Mouse (Mus musculus): ENCODE measurements at regions not wholly inside any gene's neighbourhood (a gene's known extent, or its start where the extent isn't known, plus 50 kb on each side); places are given as distances from the start of the nearest gene placed in this dataset.

DNA sequence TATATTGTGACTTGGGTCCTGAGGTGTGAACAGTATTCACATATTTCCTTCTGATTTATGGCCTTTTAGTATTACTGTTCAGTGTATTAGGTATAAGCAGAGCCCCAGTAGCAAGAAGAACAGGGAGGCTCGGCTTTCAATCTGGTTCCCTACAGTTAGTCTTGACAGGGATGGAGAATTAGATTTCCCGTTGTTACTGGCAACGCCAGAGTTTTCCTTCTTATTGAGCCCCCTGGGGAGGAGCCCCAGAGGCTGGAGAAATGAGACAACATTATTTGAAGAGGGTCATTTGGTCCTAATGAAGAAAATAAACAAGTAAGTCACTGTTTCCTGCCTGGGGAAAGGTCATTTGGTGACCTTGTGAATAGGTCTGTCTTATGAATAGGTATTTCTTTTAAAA lies 285.1 kb upstream of the Pard3b start:
- no peak for ATAC-seq (ENCODE audit: low FRiP score, low read depth)
- H3K27ac ChIP-seq (replicated peaks) = no peak overlapping the region
- no peaks in the 10 kb centered on the region for H3K9me3 ChIP-seq
- WGBS = 14% methylated on average over 3 of the region's 3 CpGs
- H3K4me2 ChIP-seq (replicated peaks) = no peak overlapping the region
- H3K36me3 ChIP-seq = no peaks in the 10 kb centered on the region
- no peak overlapping the region for H3K4me3 ChIP-seq
- H3K9ac ChIP-seq (replicated peaks) = no peak overlapping the region
- H3K27me3 ChIP-seq = 0 out of 2 replicates have a peak, but pooled peaks cover 4% of the 10 kb centered on the region
- peaks cover 3% of the 10 kb centered on the region; the same call in 1 of the 2 replicates for H3K4me1 ChIP-seq

DNA sequence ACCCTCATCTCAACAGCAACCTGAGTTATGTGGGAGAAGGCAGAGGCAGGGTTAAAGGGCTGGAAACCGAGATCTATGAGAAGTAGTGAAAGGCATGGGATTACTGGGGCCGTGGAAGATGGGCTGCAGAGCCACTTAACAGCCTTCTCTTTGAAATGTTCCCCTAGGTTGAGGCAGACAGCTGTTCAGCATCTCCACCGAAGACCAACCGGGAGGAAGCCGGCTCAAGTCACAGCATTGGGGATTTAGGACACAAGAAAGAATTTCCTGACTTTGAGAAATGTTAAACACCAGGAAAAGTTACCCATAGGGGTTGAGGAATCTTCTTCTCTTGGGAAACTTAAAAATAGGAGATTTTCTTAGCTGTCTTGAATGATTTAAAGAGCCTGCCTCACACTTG lies 283.4 kb upstream of the Pard3b start:
- H3K4me3 ChIP-seq = no peak overlapping the region
- no peak for ATAC-seq (ENCODE audit: low FRiP score, low read depth)
- WGBS = 71% methylated on average over 5 of the region's 5 CpGs
- no peak overlapping the region for H3K9ac ChIP-seq (replicated peaks)
- H3K27me3 ChIP-seq = 0 out of 2 replicates have a peak, but pooled peaks cover 4% of the 10 kb centered on the region
- H3K27ac ChIP-seq (replicated peaks) = no peak overlapping the region
- H3K4me1 ChIP-seq = peaks cover 3% of the 10 kb centered on the region; the same call in 1 of the 2 replicates
- H3K9me3 ChIP-seq = no peaks in the 10 kb centered on the region
- H3K4me2 ChIP-seq (replicated peaks) = no peak overlapping the region
- H3K36me3 ChIP-seq = no peaks in the 10 kb centered on the region

DNA sequence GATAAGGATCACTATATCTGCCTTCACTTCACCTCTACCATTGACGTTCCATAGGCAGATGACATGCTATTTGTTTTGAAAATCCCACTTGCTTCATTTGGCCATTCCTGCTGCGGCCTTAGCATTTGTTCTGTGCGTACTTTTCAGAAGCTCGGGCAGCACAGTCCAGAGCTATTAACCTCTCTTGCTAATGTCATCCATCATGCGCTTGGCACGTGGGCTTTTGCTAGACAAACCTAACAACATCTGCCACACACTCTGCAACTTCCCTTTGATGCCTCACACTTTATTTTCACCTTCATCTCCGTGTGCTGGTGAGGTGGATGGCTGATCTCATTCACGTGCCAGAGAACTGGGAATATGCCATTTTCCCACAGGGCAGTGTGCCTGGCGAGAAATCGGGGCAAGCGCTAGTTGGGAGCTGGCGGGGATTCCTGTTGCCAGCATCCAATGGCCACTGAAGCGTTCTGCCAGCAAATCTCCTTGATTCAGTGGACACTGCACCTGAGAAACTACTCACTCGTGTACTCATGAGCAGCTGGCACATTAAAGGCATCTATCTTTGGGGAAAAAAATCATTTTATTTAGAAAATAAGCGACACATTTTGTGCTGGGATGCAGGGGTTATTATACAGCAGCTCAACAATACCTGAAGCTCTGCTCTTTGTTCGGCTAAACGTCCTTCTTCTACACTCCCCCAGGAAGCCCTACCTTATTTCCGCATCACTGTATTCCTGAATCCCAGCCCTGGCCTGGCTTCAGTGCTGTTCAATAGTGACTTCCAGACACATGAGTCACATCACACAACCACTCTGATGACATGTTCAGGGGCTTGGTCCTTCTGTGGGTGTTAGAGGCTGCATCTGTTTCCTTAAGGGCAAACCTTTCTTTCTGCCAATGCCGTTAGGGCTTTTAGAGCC lies 279.4 kb upstream of the Pard3b start:
- H3K4me1 ChIP-seq = no peaks in the 10 kb centered on the region
- H3K9me3 ChIP-seq = no peaks in the 10 kb centered on the region
- H3K9ac ChIP-seq (replicated peaks) = no peak overlapping the region
- no peaks in the 10 kb centered on the region for H3K36me3 ChIP-seq
- no peak overlapping the region for H3K4me3 ChIP-seq
- no peak overlapping the region for H3K27ac ChIP-seq (replicated peaks)
- WGBS = 83% methylated on average over 19 of the region's 19 CpGs
- ATAC-seq (ENCODE audit: low FRiP score, low read depth) = no peak
- H3K4me2 ChIP-seq (replicated peaks) = no peak overlapping the region
- H3K27me3 ChIP-seq = 0 out of 2 replicates have a peak, but pooled peaks cover 4% of the 10 kb centered on the region

DNA sequence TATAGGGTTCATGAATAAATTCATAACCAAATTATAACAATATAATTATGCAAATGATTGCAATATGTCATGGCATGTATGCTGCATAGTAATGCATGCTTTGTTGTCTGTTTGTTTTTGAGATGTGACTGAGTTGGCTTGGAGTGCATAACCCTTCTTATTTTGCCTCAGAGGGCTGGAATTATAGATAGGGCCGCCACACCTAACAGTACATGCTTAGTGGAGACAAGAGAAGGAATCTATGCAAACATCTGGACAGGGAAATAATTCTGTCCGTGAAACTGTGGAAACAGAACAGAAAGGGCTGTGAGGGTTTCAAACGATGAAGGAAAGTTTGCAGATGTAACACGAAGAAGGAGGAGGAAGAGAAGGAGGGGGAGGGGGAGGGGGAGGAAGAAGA lies 266.0 kb upstream of the Pard3b start:
- Histone ChIP-seq H3K36me3 (no peaks in the 10 kb centered on the region), H3K4me1 (peaks cover 6% of the 10 kb centered on the region), H3K27me3 (no peaks in the 10 kb centered on the region), H3K4me3 (no peak overlapping the region), H3K27ac (replicated peaks) (no peak overlapping the region), H3K4me2 (replicated peaks) (no peak overlapping the region), H3K9ac (replicated peaks) (no peak overlapping the region), H3K9me3 (peaks cover 6% of the 10 kb centered on the region; the same call in 1 of the 2 replicates)
- ATAC-seq (ENCODE audit: low FRiP score, low read depth) = no peak
- WGBS = 80% methylated on average over 4 of the region's 4 CpGs

DNA sequence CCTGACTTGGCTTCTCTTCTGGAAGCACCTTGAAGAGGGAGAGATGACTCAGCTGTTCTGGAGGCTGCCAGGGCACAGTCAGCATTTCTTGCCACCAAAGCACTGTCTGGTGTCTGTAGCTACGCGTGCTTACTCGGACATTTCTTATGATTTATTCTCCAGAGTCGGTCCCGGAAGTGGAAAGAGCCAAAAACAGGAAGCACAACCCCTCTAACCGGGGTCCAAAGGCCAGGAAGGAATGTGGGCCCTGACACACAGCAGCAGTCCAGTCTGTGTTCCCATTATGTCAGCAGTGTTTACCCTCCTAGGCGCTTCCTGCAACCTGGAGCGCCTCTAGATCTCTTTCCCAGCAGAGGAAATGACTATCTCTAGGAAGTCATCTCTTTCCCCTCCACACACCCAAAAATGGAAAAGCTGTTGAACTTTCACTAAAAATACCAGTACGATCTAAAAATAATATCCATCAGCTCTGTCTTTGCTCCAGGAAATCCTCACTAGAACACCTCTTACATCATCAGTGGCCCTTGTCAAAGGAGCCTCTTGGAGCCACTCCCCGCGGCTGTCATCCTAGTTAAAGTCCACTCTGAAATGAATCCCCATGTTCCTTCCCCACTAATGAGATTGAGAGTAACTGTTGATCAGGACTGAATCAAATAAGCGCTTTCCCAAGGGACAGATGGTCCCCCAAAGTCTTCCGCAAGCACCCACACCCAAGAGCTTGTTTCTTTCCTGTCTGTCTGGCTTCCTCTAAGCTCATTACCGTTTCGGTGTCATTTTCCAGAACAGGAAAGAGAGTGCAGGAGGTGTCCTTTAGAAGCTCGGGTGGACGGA lies 264.7 kb upstream of the Pard3b start:
- H3K27me3 ChIP-seq = no peaks in the 10 kb centered on the region
- H3K27ac ChIP-seq (replicated peaks) = no peak overlapping the region
- WGBS = 84% methylated on average over 17 of the region's 17 CpGs
- no peak for ATAC-seq (ENCODE audit: low FRiP score, low read depth)
- peaks cover 6% of the 10 kb centered on the region; the same call in 1 of the 2 replicates for H3K9me3 ChIP-seq
- H3K4me2 ChIP-seq (replicated peaks) = no peak overlapping the region
- no peak overlapping the region for H3K4me3 ChIP-seq
- peaks cover 6% of the 10 kb centered on the region for H3K4me1 ChIP-seq
- H3K9ac ChIP-seq (replicated peaks) = no peak overlapping the region
- H3K36me3 ChIP-seq = no peaks in the 10 kb centered on the region

DNA sequence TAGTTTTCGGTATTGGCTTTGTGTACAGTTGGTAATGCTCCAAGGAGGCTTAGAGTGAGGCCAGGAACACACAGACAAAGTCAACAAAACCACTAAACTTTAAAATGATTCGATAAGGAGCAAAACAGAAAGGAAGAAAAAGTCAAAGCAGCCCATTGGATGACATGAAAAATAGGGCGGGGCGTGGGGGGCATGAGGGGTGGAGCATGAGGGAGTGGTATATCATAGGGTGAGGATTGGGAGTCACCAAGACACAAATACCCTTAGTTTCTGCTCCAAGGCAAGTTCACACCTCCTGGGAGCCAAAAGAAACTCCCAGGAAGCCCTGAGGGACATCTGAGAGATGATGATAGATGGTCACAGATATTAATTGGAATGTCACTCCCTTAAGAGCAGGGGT lies 262.2 kb upstream of the Pard3b start:
- Histone ChIP-seq H3K27me3 (no peaks in the 10 kb centered on the region), H3K4me3 (no peak overlapping the region), H3K36me3 (no peaks in the 10 kb centered on the region), H3K4me1 (peaks cover 10% of the 10 kb centered on the region), H3K4me2 (replicated peaks) (no peak overlapping the region), H3K27ac (replicated peaks) (no peak overlapping the region), H3K9me3 (peaks cover 3% of the 10 kb centered on the region; the same call in 1 of the 2 replicates), H3K9ac (replicated peaks) (no peak overlapping the region)
- 67% methylated on average over 4 of the region's 4 CpGs for WGBS
- no peak for ATAC-seq (ENCODE audit: low FRiP score, low read depth)

DNA sequence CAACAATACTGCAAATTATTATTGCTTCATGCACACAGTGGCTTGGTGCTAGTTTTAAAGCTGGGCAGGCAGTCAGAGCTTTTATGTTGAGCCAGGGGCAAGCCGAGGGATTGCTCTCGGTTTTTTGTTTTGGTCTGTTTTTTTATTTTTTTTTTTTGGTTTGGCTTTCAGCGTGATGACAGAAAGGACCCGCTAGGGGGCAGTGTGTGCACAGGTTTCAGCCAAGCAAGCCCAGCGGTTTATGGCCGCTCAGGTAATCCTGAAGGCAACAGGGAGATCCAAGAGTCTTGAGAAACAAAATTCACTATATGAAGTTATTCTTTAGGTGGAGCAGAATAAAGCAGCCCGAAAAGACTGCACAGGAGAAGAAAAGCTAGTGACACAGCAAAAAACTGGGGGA lies 261.6 kb upstream of the Pard3b start:
- H3K36me3 ChIP-seq = no peaks in the 10 kb centered on the region
- peaks cover 10% of the 10 kb centered on the region for H3K4me1 ChIP-seq
- H3K4me3 ChIP-seq = no peak overlapping the region
- no peak for ATAC-seq (ENCODE audit: low FRiP score, low read depth)
- no peak overlapping the region for H3K27ac ChIP-seq (replicated peaks)
- no peak overlapping the region for H3K9ac ChIP-seq (replicated peaks)
- WGBS = 4% methylated on average over 7 of the region's 7 CpGs
- no peaks in the 10 kb centered on the region for H3K9me3 ChIP-seq
- H3K4me2 ChIP-seq (replicated peaks) = no peak overlapping the region; the same call in 1 of the 2 replicates
- H3K27me3 ChIP-seq = no peaks in the 10 kb centered on the region

DNA sequence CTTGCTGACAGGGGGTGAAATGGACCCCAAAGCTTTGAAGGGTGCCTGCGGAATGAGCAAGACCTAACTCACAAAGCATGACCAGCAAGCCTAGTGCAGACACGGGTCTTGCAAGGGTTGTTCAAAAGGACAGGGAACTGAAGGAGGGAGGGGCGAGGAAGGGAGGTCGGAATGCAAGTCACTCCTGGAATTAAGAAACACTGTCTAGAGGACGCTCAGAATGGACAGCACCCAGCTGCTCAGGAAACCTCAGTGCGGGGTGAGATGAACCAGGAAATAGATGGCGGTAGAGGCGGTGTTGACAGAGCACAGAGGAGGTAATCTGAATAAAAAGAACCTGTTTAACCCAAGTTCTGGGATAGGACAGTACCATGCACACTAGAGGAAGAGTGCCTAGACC lies 260.4 kb upstream of the Pard3b start:
- 71% methylated on average over 8 of the region's 8 CpGs for WGBS
- no peak overlapping the region for H3K27ac ChIP-seq (replicated peaks)
- no peaks in the 10 kb centered on the region for H3K9me3 ChIP-seq
- H3K4me3 ChIP-seq = no peak overlapping the region
- H3K36me3 ChIP-seq = no peaks in the 10 kb centered on the region
- no peak overlapping the region for H3K9ac ChIP-seq (replicated peaks)
- no peak for ATAC-seq (ENCODE audit: low FRiP score, low read depth)
- no peaks in the 10 kb centered on the region for H3K27me3 ChIP-seq
- peaks cover 10% of the 10 kb centered on the region for H3K4me1 ChIP-seq
- H3K4me2 ChIP-seq (replicated peaks) = no peak overlapping the region

DNA sequence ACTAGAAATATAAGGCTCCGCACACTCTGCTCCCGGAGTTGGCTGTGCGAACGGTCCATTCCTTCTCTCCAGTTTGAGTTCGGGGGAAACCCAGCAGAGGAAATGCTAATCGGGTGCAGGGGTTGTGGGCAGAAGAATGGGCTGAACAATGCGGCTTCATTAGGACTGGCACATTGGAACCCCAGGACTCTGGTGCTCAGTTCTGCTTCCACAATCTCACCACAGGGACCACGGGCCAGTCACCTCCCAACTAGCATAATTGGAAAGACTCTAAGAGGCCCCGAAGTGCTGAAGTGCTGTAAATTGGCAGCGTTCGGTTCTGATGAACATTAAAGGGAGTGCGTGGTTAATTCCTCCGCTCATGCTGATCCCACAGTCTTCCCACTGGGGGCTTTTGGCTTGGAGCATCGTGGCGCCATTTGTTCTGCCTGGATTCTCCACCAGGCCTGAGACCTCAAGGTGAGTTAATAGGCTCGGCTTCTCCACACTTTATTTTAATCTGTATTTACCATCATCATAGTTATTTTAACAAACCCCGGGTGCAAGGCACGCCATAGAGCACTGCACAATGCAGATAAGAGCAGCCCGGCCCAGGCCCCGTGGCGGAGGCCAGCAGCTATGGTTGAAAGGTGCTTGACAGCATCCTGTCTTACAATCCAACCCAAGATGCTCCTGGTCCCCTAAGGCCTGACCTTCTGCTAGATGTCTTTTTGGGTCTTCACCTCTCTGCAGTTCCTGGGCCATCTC lies 258.7 kb upstream of the Pard3b start:
- Histone ChIP-seq H3K9me3 (no peaks in the 10 kb centered on the region), H3K27me3 (no peaks in the 10 kb centered on the region), H3K9ac (replicated peaks) (no peak overlapping the region), H3K4me3 (no peak overlapping the region), H3K36me3 (no peaks in the 10 kb centered on the region), H3K4me2 (replicated peaks) (no peak overlapping the region), H3K4me1 (peaks cover 10% of the 10 kb centered on the region), H3K27ac (replicated peaks) (no peak overlapping the region)
- ATAC-seq (ENCODE audit: low FRiP score, low read depth) = no peak
- 65% methylated on average over 21 of the region's 21 CpGs for WGBS

DNA sequence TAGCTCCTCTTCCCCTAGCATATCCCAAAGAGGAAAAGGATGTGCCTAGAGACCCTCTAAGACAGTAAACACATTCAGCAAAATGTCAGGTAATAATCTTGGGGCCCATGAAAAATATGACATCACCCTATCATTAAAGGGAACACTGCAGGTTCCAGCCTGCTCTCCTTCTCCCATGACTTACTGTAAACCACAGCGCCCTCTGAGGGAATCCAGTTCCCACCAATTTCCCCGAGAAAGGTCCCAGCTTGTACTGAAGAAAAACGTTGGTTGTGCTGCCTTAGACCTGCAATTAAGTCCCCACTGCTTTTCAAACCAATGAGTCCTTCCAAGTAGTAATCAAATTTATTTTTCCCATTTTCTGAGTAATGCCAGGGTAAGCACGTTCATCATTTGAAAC lies 251.0 kb upstream of the Pard3b start:
- 58% methylated on average over 4 of the region's 4 CpGs for WGBS
- Histone ChIP-seq H3K36me3 (no peaks in the 10 kb centered on the region), H3K27ac (replicated peaks) (no peak overlapping the region), H3K4me2 (replicated peaks) (no peak overlapping the region), H3K27me3 (no peaks in the 10 kb centered on the region), H3K9ac (replicated peaks) (no peak overlapping the region), H3K4me3 (no peak overlapping the region), H3K9me3 (no peaks in the 10 kb centered on the region), H3K4me1 (no peaks in the 10 kb centered on the region)
- ATAC-seq (ENCODE audit: low FRiP score, low read depth) = no peak

DNA sequence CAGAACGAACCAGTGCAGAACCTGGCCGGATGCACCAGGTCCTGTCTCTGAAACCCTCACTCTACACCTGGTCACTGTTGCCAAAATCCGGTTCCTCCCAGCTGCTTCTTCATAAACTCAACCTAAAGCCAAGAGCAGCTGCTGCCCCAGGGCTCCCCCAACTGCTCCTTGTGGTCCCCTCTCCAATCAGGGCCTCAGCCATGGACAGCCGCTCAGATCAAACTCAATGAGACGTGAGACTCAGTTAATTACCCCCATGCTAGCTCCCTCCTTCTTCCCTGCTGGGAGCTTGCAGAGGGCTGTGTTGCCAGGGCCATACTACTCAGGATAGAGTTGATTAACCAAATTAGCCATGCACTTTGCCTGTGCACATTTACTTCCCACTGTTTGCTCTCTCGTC lies 240.8 kb upstream of the Pard3b start:
- H3K4me2 ChIP-seq (replicated peaks) = no peak overlapping the region
- H3K4me1 ChIP-seq = peaks cover 4% of the 10 kb centered on the region; the same call in 1 of the 2 replicates
- no peak for ATAC-seq (ENCODE audit: low FRiP score, low read depth)
- H3K27me3 ChIP-seq = no peaks in the 10 kb centered on the region
- WGBS = 41% methylated on average over 6 of the region's 6 CpGs
- no peak overlapping the region for H3K9ac ChIP-seq (replicated peaks)
- H3K27ac ChIP-seq (replicated peaks) = no peak overlapping the region
- no peaks in the 10 kb centered on the region for H3K9me3 ChIP-seq
- no peak overlapping the region for H3K4me3 ChIP-seq
- no peaks in the 10 kb centered on the region for H3K36me3 ChIP-seq

All from midbrain, embryonic 12.5 days (tissue).